Mouse (Mus musculus) ES-E14 (cell line): ENCODE results near the gene F8.

Experiments used
- MAFK ChIP-seq: IDR thresholded peaks from 2 replicates; pipeline ENCODE4 v1.6.1; 2014; ENCODE audit warnings: mild to moderate bottlenecking, low read depth, low read length, inconsistent platforms; ENCODE audit not compliant: insufficient read depth
- ZNF384 ChIP-seq: IDR thresholded peaks from 2 replicates; pipeline ENCODE4 v1.6.1; 2012; ENCODE audit warnings: low read depth, low read length, inconsistent platforms

DNA sequence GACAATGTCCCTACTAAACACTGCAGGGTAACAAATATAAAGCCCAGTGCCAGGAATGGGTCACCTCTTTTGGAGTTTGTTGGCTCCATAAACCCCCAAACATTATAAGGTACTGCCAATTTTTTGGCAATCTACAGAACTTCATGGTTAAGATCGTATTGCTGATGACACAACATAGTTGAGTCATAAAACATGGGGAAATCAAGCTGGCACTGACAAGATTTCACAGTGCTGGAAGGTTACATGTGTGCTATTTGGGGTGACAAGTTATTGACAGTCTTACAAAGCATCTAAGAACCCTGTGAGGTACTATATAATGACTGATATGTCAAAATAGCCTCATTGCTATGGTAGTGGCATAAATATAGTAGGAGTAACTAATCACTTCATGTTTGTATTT, 1.2 kb downstream of the F8 start:
- no peak for TF ChIP-seq ZNF384
- no peak for TF ChIP-seq MAFK
